Mouse (Mus musculus) heart, adult 2 months (tissue): ENCODE data around the gene Itga9. TPM values are rescaled to one million over a fixed set of nuclear protein-coding genes. Genes with fewer than 3 reads are reported as not detected.

Source experiments
- DNase-seq, 2 experiments: peaks; one replicate each; pipeline ENCODE4 v3.0.0; 2021
- H3K27ac ChIP-seq: fragments of 200-600 bp; 2 replicates; pipeline ENCODE4 v1.8.1; 2022
- H3K27me3 ChIP-seq: fragments of 200-500 bp; 2 replicates; pipeline ENCODE4 v1.6.1; 2012; ENCODE audit warnings: mild to moderate bottlenecking, low read length, inconsistent platforms, mixed read lengths; ENCODE audit not compliant: control insufficient read depth, insufficient read depth
- H3K36me3 ChIP-seq: fragments of 200-500 bp; 2 replicates; pipeline ENCODE4 v1.6.1; 2012; ENCODE audit warnings: low read length, inconsistent platforms; ENCODE audit not compliant: control insufficient read depth, insufficient read depth
- H3K4me1 ChIP-seq: fragments of 200-500 bp; 2 replicates; pipeline ENCODE4 v1.6.1; 2011; ENCODE audit warnings: low read length; ENCODE audit not compliant: control insufficient read depth, insufficient read depth
- H3K4me3 ChIP-seq: fragments of 200-600 bp; 2 replicates; pipeline ENCODE4 v1.8.1; 2022
- H3K79me2 ChIP-seq: fragments of 200-500 bp; replicated peaks from 2 replicates; pipeline ENCODE4 v1.6.1; 2012; ENCODE audit warnings: mild to moderate bottlenecking, inconsistent platforms, low read length, moderate library complexity, mixed read lengths; ENCODE audit not compliant: control insufficient read depth, insufficient read depth
- H3K9ac ChIP-seq: fragments of 200-500 bp; 2 replicates; pipeline ENCODE4 v1.6.1; 2012; ENCODE audit warnings: low read depth, mild to moderate bottlenecking, control low read depth, inconsistent platforms, low read length, mixed read lengths
- CTCF ChIP-seq: fragments of 200-600 bp; IDR thresholded peaks from 2 replicates; pipeline ENCODE4 v1.8.1; 2022; ENCODE audit warnings: antibody characterized with exemption, mild to moderate bottlenecking, moderate library complexity
- EP300 ChIP-seq: fragments of 200-500 bp; IDR thresholded peaks from 2 replicates; pipeline ENCODE4 v1.6.1; 2011; ENCODE audit warnings: low read depth, low read length, control low read depth; ENCODE audit not compliant: insufficient read depth
- POLR2A ChIP-seq: fragments of 200-500 bp; IDR thresholded peaks from 2 replicates; pipeline ENCODE4 v1.6.1; 2011; ENCODE audit warnings: mild to moderate bottlenecking, low read depth, low read length, control low read depth; ENCODE audit not compliant: insufficient read depth
- WGBS: fragments of 180-500 bp; shearing (Covaris S2); methylation state at CpG from one replicate; pipeline ENCODE4 v1.1.7; 2018; 5-methylcytosine and 5-hydroxymethylcytosine counted together
- intact Hi-C: fragments of 180-260 bp; cut with DNase I; formaldehyde crosslinking; loops from one replicate; pipeline ENCODE4 v1.15.1; 2025
- polyA plus RNA-seq: library from polyadenylated mRNA; depleted of rRNA; stranded (reverse); fragments of >200 nt; gene quantifications from 2 replicates; pipeline ENCODE4 v1.2.3, GENCODE M21; 2012
- total RNA-seq, 2 experiments: library from RNA; stranded (reverse); gene quantifications; 2 replicates each; pipeline ENCODE4 v1.2.3; 2021

Gene Itga9
- total and polyA plus RNA-seq, 3 experiments, result 34.8 to 41.9 (median 35.3) TPM

DNA sequence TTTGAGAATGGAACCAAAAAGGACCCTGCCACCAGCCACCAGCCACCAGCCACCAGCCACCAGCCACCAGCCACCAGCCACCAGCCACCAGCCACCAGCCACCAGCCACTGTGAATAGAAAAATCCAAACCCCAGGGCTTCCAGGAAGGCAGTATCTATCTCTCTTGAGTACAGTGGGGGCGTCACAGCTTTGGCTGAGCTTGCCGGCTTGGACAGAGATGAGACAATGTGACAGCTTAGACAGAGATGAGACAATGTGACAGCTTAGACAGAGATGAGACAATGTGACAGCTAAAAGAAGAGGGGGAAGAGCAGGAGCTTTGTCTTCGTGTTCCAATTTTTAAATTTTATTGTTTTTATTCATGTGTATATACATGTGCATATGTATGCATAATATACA is 49.2 kb downstream of the Itga9 start:
- intact Hi-C loops, result no loop called here
- H3K79me2 ChIP-seq, result no peaks in the 10 kb centered on the region
- TF ChIP-seq POLR2A (no peak), CTCF (no peak), EP300 (no peak)
- H3K4me3 ChIP-seq, result no peak overlapping the region
- peaks cover 2% of the 10 kb centered on the region; the same call in 1 of the 2 replicates for H3K4me1 ChIP-seq
- H3K9ac ChIP-seq, result no peak overlapping the region
- H3K36me3 ChIP-seq, result no peaks in the 10 kb centered on the region
- H3K27me3 ChIP-seq, result no peaks in the 10 kb centered on the region
- H3K27ac ChIP-seq, result no peak overlapping the region
- no peak for DNase-seq
- whole genome bisulfite sequencing, result 78% methylated on average over 3 of the region's 3 CpGs

DNA sequence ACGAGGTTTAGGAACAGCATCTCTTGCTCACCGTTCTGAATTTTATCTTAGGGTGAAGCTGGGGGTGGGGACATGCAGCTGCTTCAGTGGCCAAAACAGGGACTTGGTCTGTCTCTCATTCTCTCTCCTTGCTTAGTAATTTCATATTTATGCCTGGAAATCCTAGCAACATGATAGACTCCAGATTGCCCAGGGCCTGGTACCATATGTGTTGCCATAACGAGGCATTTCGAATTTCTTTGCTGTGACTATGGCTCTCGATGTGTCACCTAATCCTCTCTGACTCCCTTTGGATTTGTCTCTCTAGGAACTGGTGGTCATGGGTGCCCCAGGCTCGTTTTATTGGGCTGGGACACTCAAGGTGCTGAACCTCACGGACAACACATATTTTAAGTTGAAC is 51.7 kb downstream of the Itga9 start:
- Histone ChIP-seq H3K4me1 (peaks cover 2% of the 10 kb centered on the region; the same call in 1 of the 2 replicates), H3K79me2 (no peaks in the 10 kb centered on the region), H3K27ac (no peak overlapping the region), H3K36me3 (no peaks in the 10 kb centered on the region), H3K9ac (no peak overlapping the region), H3K27me3 (no peaks in the 10 kb centered on the region), H3K4me3 (no peak overlapping the region)
- WGBS, result 93% methylated on average over 7 of the region's 7 CpGs
- no peak for DNase-seq
- TF ChIP-seq EP300 (no peak), CTCF (no peak), POLR2A (no peak)
- intact Hi-C loops, result no loop called here

DNA sequence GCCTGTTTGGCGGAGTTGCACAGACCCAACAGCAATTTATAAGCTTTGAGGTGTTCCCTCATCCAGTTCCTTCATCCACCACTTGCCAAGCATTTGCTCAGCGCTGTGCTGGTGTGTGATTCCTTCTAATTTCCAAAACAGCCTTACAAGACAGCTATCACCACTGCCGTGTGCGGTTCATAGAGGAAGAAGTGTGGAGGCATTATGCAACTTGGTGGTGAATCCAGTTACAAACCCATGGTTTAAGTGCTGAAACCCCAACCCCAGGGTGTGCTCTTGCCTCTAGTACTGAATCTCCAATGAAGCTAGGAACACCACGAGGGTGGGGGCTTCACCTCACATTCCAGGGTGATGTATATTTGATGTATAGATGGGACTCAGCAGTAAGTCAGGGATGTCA is 53.3 kb downstream of the Itga9 start:
- WGBS, result 83% methylated on average over 5 of the region's 5 CpGs
- no peaks in the 10 kb centered on the region for H3K36me3 ChIP-seq
- no peaks in the 10 kb centered on the region for H3K79me2 ChIP-seq
- H3K4me1 ChIP-seq, result peaks cover 2% of the 10 kb centered on the region; the same call in 1 of the 2 replicates
- DNase-seq, result no peak
- no peak overlapping the region for H3K4me3 ChIP-seq
- no peaks in the 10 kb centered on the region for H3K27me3 ChIP-seq
- intact Hi-C loops, result no loop called here
- H3K9ac ChIP-seq, result no peak overlapping the region
- no peak overlapping the region for H3K27ac ChIP-seq
- TF ChIP-seq POLR2A (no peak), CTCF (no peak), EP300 (no peak)

DNA sequence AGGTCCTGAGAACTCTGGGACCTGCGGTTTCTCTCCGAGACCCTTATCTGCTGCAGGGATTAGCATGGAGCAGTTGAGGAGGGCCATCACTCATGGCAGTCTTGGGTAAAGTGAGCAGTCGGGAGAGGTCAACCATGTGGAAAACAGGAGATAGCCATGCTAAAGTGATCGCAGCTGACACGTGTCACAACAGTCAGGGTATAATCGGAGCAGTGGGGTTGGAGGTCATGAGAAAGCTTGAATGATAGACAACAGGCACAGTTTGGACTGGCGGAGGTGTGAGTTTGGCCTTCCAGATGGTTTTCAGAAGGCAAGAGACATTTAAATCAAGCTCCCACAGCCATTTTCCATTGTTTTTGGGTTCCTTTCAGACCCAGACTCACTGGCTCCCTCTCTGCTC is 53.8 kb downstream of the Itga9 start:
- intact Hi-C loops, result no loop called here

DNA sequence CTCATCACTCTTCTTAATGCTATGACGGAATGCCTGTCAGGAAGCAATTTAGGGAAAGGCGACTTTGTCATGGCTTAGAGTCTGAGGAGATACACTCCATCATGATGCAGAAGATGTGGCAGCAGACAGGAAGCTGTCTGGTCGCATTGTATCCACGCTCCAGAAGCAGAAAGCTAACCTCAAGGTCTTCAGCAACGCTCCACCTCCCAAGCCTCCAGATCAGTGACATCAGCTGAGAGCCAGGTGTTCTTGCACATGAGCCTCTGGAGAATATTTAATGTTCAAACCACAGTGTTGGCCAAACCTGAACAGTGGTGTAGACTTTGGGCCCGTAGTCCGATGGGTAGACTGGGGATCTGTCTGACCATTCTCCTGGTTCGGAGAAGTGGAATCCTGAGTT is 55.5 kb downstream of the Itga9 start:
- no peaks in the 10 kb centered on the region for H3K4me1 ChIP-seq
- H3K9ac ChIP-seq, result no peak overlapping the region
- H3K79me2 ChIP-seq, result no peaks in the 10 kb centered on the region
- TF ChIP-seq CTCF (no peak), EP300 (no peak), POLR2A (no peak)
- no peak for DNase-seq
- 95% methylated on average over 8 of the region's 8 CpGs for WGBS
- H3K27me3 ChIP-seq, result no peaks in the 10 kb centered on the region
- intact Hi-C loops, result no loop called here
- no peak overlapping the region for H3K27ac ChIP-seq
- no peak overlapping the region for H3K4me3 ChIP-seq
- no peaks in the 10 kb centered on the region for H3K36me3 ChIP-seq

More for the DNA sequence above, 53.8 kb downstream of the Itga9 start:
- DNase-seq, result no peak
- Histone ChIP-seq H3K79me2 (no peaks in the 10 kb centered on the region), H3K27me3 (no peaks in the 10 kb centered on the region), H3K36me3 (no peaks in the 10 kb centered on the region), H3K9ac (no peak overlapping the region), H3K27ac (no peak overlapping the region), H3K4me1 (no peaks in the 10 kb centered on the region), H3K4me3 (no peak overlapping the region)
- TF ChIP-seq CTCF, result no peak
- WGBS, result 78% methylated on average over 7 of the region's 7 CpGs

DNA sequence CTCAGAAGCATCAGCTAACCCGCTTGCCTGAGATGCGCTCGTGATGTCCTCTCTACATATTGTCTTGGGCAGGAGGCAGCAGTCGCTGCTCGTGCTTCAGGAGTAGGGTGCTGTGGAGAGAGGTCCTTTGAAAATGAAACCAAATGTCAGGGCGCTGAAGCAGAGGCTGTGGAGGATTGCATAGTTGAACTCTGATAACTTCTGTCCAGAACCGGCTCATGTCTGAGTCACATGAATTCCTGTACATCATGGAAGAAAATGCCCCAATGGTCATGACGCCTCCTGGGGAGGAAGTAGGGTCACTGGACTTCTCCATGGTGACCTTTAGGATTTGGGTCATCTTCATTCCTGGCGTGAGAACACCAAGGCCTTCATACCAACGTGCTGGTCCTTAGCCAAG is 56.0 kb downstream of the Itga9 start:
- intact Hi-C loops, result no loop called here
- TF ChIP-seq CTCF (no peak), POLR2A (no peak), EP300 (no peak)
- WGBS, result 81% methylated on average over 10 of the region's 10 CpGs
- Histone ChIP-seq H3K27ac (no peak overlapping the region), H3K79me2 (no peaks in the 10 kb centered on the region), H3K36me3 (no peaks in the 10 kb centered on the region), H3K4me1 (no peaks in the 10 kb centered on the region), H3K9ac (no peak overlapping the region), H3K4me3 (no peak overlapping the region), H3K27me3 (no peaks in the 10 kb centered on the region)
- DNase-seq, result no peak
